1 mouse cellular context compared by ENCODE assay signal in the genomic region with DNA sequence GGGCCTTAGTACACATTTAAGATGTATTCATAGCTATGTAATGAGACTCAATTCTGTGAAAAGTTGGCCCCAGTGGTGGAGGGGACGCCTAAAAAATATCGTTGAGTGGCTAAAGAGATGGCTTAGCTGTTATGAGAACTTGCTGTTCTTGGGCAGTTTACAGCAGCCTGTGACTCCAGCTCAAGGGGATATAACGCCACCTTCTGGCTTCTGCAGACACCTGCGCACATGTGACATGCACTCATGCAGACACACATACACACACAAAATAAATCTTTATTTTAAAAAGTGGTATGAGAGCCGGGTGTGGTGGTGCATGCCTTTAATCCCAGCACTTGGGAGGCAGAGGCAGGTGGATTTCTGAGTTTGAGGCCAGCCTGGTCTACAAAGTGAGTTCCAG.
TF ChIP-seq lines count a peak whose summit lies in the region.

No protein-coding gene starts in this region.

TF ChIP-seq in CH12.LX, 34 proteins besides CTCF, POLR2A, EP300 and RAD21 (continued from another document):
- TF ChIP-seq USF2 (conservative IDR thresholded peaks at IDR 0.05; ENCODE audit: low read depth, low read length) (no peak), IRF4 (IDR thresholded peaks at IDR 0.05; ENCODE audit: low read depth, low read length) (no peak), MAX (IDR thresholded peaks at IDR 0.05; ENCODE audit: low read length) (no peak), NRF1 (IDR thresholded peaks at IDR 0.05; ENCODE audit: low read depth, low read length) (no peak)
